Mouse (Mus musculus) adrenal gland, adult 10 weeks (tissue): ENCODE data around the gene Clba1. TPM values are rescaled to one million over a fixed set of nuclear protein-coding genes. Genes with fewer than 3 reads are reported as not detected.

Source experiments
- polyA plus RNA-seq: library from polyadenylated mRNA; stranded (reverse); fragments of 350-450 nt; fragmentation: Illumina TruSeq; extraction: RNeasy Lipid Tissue Mini Kit (QIAGEN cat#74804); gene quantifications from one replicate; pipeline ENCODE4 v1.2.3, GENCODE M21; 2014; ENCODE audit warnings: low read depth, low replicate concordance

Clba1 gene
- 1.9 TPM for polyA plus RNA-seq

GRCm38 (mm10) chr12:112808587-112809364, at the start of gene Clba1:
Clba1 (plus strand) TSS chr12:112808937.

GRCm38 (mm10) chr12:112760154-112760926, 48.4 kb upstream of the Clba1 start, which contains the start of gene Pld4:
Pld4 (plus strand) TSS chr12:112760655.

GRCm38 (mm10) chr12:112801864-112802846, 6.6 kb upstream of the Clba1 start, which contains the start of gene Ahnak2:
Ahnak2 (minus strand) TSS chr12:112802657.

GRCm38 (mm10) chr12:112829244-112829864, 20.6 kb downstream of the Clba1 start, which contains the start of gene Cdca4:
Cdca4 (minus strand) TSS chr12:112829423.

Other genes starting within 250 kb of the Clba1 start
- 1.5 TPM for gene Inf2, start 220.2 kb upstream of the Clba1 start, polyA plus RNA-seq
- 2.8 TPM for gene Adssl1, start 188.9 kb upstream of the Clba1 start, polyA plus RNA-seq
- gene Siva1, start 164.3 kb upstream of the Clba1 start, polyA plus RNA-seq = 2.4 TPM
- gene Akt1, start 134.1 kb upstream of the Clba1 start, polyA plus RNA-seq = 11.5 TPM
- 0.58 TPM for gene Zbtb42, start 130.1 kb upstream of the Clba1 start, polyA plus RNA-seq
- gene Cep170b, start 88.5 kb upstream of the Clba1 start, polyA plus RNA-seq = 12.4 TPM
- gene Pld4, start 48.3 kb upstream of the Clba1 start, polyA plus RNA-seq = not detected
- 1.1 TPM for gene Ahnak2, start 6.3 kb upstream of the Clba1 start, polyA plus RNA-seq
- gene Cdca4, start 20.5 kb downstream of the Clba1 start, polyA plus RNA-seq = 6.9 TPM
- not detected for gene Gpr132, start 59.3 kb downstream of the Clba1 start, polyA plus RNA-seq
- 0.12 TPM for gene Jag2, start 120.8 kb downstream of the Clba1 start, polyA plus RNA-seq
- 0.93 TPM for gene Nudt14, start 133.2 kb downstream of the Clba1 start, polyA plus RNA-seq
- 1.1 TPM for gene Btbd6, start 167.5 kb downstream of the Clba1 start, polyA plus RNA-seq
- gene Brf1, start 191.8 kb downstream of the Clba1 start, polyA plus RNA-seq = 20.1 TPM
- 7.3 TPM for gene Pacs2, start 205.6 kb downstream of the Clba1 start, polyA plus RNA-seq